Mouse (Mus musculus) cerebellum, adult 2 months (tissue): ENCODE results near the gene Acot11.

Experiments
- CTCF ChIP-seq: fragments of 200-500 bp; IDR thresholded peaks from 2 replicates; pipeline ENCODE4 v1.5.1; 2011; ENCODE audit warnings: low read depth, mild to moderate bottlenecking, control low read depth, low read length, moderate library complexity, borderline replicate concordance; ENCODE audit not compliant: insufficient read depth
- POLR2A ChIP-seq: fragments of 200-500 bp; IDR thresholded peaks from 2 replicates; pipeline ENCODE4 v1.6.1; 2011; ENCODE audit warnings: low read length, control low read depth, borderline replicate concordance; ENCODE audit not compliant: insufficient read depth

DNA sequence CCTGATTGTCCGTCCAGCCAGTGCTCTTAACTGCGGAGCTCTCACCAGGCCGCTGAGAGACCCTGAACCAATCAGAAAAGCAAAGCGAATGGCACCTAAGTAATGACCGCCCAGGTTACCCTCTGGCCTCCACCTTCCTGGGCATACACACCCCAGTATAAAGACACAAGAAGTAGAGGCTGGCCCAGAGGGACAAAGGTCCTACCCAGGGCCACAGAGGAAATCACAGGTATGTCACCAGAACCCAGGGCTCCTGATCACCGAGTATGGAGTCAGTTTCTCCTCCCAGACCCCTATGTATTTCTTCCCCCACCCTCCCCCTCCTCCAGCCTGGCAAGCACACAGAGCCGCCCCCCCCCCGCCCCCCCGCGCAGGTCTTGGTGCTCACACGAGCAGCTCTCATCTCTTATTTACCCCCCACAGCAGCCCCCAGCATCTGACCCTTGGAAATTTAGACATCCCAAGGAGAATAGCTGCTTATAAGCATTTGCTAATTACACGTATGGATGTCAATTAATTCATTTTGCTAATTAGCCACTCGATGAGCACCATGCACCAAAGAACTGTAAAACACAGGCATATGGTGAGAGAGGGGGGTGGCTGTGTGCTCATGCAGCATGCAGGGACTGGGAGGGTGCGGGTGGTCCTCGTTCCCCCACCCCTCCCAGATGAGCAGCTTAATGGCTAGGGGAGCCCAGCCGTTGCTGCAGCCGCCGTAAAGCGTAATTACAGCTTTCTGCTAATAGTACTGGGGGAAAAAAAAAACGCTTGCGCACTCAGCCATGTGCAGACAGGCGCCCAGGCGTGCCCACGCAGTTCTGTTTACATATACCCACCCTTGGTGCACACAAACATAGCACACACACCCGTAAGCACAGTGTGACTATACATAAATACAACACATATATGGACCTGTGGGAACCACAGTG is 10.9 kb upstream of the Acot11 start:
- TF ChIP-seq POLR2A (no peak), CTCF (no peak)
